Mouse (Mus musculus) cerebral cortex, adult 2 months (tissue): ENCODE data around the gene Napsa.

ENCODE experiments used
- WGBS: fragments of 180-500 bp; shearing (Covaris S2); methylation state at CpG from one replicate; pipeline ENCODE4 v1.1.7; 2018; 5-methylcytosine and 5-hydroxymethylcytosine counted together

Gene Napsa

GRCm38 (mm10) chr7:44538756-44539624 is 33.2 kb upstream of the Napsa start:
- WGBS, result 95% methylated on average over 41 of the region's 41 CpGs

- WGBS, result 91% methylated on average over 11 of the region's 11 CpGs
Measured at GRCm38 (mm10) chr7:44542555-44542954, 29.6 kb upstream of the Napsa start.

- 82% methylated on average over 12 of the region's 12 CpGs for WGBS
Measured at GRCm38 (mm10) chr7:44543071-44543470, 29.1 kb upstream of the Napsa start.

GRCm38 (mm10) chr7:44546274-44546673 is 25.9 kb upstream of the Napsa start:
- 98% methylated on average over 3 of the region's 3 CpGs for WGBS

- 94% methylated on average over 13 of the region's 13 CpGs for WGBS
Measured at GRCm38 (mm10) chr7:44547041-44547440, 25.1 kb upstream of the Napsa start.

GRCm38 (mm10) chr7:44547725-44548124 is 24.5 kb upstream of the Napsa start:
- WGBS, result 16% methylated on average over 5 of the region's 5 CpGs

- under 1% methylated on average over 43 of the region's 43 CpGs for WGBS
Measured at GRCm38 (mm10) chr7:44548497-44549087, 23.6 kb upstream of the Napsa start, which contains the start of gene Pold1. Gene Pold1 (minus strand): TSS chr7:44548849.

- WGBS, result 95% methylated on average over 23 of the region's 23 CpGs
Measured at GRCm38 (mm10) chr7:44549621-44550408, 22.4 kb upstream of the Napsa start.

GRCm38 (mm10) chr7:44550409-44550678 is 21.8 kb upstream of the Napsa start:
- 97% methylated on average over 12 of the region's 12 CpGs for WGBS

GRCm38 (mm10) chr7:44551301-44551700 is 20.9 kb upstream of the Napsa start:
- 94% methylated on average over 21 of the region's 21 CpGs for WGBS

GRCm38 (mm10) chr7:44551731-44552130 is 20.4 kb upstream of the Napsa start:
- WGBS, result 84% methylated on average over 22 of the region's 22 CpGs

GRCm38 (mm10) chr7:44552141-44552908 is 19.9 kb upstream of the Napsa start:
- WGBS, result 85% methylated on average over 31 of the region's 31 CpGs

GRCm38 (mm10) chr7:44553196-44553764 is 18.9 kb upstream of the Napsa start:
- 1% methylated on average over 32 of the region's 32 CpGs for WGBS

GRCm38 (mm10) chr7:44553826-44554225 is 18.4 kb upstream of the Napsa start, which contains the start of gene Nr1h2:
Gene Nr1h2 (minus strand): TSS chr7:44553951.
- under 1% methylated on average over 22 of the region's 22 CpGs for WGBS

- WGBS, result 73% methylated on average over 2 of the region's 2 CpGs
Measured at GRCm38 (mm10) chr7:44557629-44558028, 14.6 kb upstream of the Napsa start.

GRCm38 (mm10) chr7:44560435-44561400 is 11.5 kb upstream of the Napsa start:
- WGBS, result 50% methylated on average over 18 of the region's 18 CpGs

GRCm38 (mm10) chr7:44563284-44563683 is 8.9 kb upstream of the Napsa start:
- WGBS, result 53% methylated on average over 8 of the region's 8 CpGs

GRCm38 (mm10) chr7:44564486-44564885 is 7.7 kb upstream of the Napsa start:
- WGBS, result 85% methylated on average over 10 of the region's 10 CpGs

GRCm38 (mm10) chr7:44565414-44565813 is 6.8 kb upstream of the Napsa start:
- WGBS, result 77% methylated on average over 6 of the region's 6 CpGs

GRCm38 (mm10) chr7:44568803-44569202 is 3.4 kb upstream of the Napsa start:
- WGBS, result 76% methylated on average over 9 of the region's 9 CpGs
